Mouse (Mus musculus): ENCODE measurements at regions not wholly inside any gene's neighbourhood (a gene's known extent, or its start where the extent isn't known, plus 50 kb on each side); places are given as distances from the start of the nearest gene placed in this dataset.

DNA sequence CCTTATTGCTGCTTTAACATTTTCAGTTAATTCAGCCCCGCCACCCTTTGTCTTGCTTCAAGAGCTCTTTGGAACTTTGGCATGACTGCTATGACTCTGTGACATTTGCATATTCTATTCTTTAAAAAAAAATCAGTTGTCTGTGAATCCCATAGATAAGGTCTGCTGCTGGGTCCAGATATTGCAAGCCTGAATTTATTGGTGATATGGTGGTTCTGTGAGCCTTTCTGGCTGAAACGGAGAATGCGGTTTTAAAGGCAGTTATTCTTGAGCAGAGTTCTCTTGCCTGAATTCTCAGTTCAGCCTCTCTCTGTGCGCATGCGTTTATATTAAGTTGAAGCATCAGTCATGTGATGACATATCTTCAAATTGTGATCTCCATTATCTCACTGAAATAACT lies 560.7 kb downstream of the Cdh9 start:
- DNase-seq = no peak

Data from layer of hippocampus, postnatal 36 days (tissue).